Mouse (Mus musculus) left cerebral cortex, postnatal 4 days (tissue): Measurements from ENCODE around the gene Ube2u. TPM values are rescaled to one million over a fixed set of nuclear protein-coding genes. Genes with fewer than 3 reads are reported as not detected.

ENCODE experiments used
- DNase-seq: peaks from one replicate; pipeline ENCODE4 v3.0.0-alpha.2; 2022
- intact Hi-C: fragments of 180-260 bp; cut with DNase I; formaldehyde crosslinking; loops from one replicate; pipeline ENCODE4 v1.15.1; 2025
- total RNA-seq, 2 experiments: library from RNA; stranded (reverse); gene quantifications; 2 replicates each; pipeline ENCODE4 v1.2.3; 2021

Gene Ube2u
- total RNA-seq, 2 experiments from 2014 or later: not detected

DNA sequence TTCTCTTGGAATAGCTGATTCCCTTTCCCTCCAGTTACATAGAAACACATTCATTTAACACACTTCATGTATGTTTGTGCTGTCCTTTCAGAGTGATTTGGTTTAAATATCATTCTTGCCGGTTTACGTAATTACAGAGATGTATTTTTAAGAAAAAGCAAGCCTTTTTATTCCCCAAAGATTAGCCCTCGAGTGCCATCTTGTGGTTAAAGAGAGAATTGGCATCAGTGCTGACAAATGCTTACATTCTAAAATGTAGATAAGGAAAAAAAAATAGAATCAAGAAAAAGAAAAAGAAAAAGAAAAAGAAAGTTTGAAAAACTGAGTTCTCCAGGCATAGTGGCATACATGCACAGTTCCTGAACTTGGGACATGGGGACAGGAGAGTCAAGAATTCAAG, 59.2 kb downstream of the Ube2u start:
- intact Hi-C loops: loop anchor here (5.0 kb wide), 3 partner anchors 441 to 591 kb away; partner anchors contain the start of gene Ror1

DNA sequence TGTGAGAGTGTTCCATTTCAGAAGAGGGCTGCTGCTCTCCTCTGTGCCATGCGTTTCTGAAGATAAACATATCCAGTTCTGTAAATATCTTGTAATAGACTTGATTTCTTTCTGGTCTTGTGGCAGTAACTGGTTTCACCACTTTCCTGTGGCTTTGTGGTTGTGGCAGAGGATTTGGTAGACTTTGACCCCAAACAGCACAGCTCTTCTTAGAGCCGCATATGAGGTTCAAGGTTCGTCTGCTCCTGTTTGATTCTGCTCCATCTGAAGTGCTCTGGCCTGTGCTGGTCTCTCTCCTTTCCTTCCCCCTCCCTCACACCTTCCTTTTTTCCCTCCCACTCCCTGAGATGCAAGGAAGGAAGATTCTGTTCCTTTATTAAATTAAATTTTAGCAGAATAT, 60.8 kb downstream of the Ube2u start:
- intact Hi-C loops: loop anchor here (5.0 kb wide), 3 partner anchors 442 to 592 kb away; partner anchors contain the start of gene Ror1

More for the DNA sequence above, 59.2 kb downstream of the Ube2u start:
- peak; percentile 11 for DNase-seq

GRCm38 (mm10) chr4:100547905-100548304, 69.3 kb downstream of the Ube2u start:
- intact Hi-C loops: no loop called here
- no peak for DNase-seq

More for the DNA sequence above, 60.8 kb downstream of the Ube2u start:
- no peak for DNase-seq

GRCm38 (mm10) chr4:100553296-100553695, 74.6 kb downstream of the Ube2u start:
- intact Hi-C loops: no loop called here
- no peak for DNase-seq

DNA sequence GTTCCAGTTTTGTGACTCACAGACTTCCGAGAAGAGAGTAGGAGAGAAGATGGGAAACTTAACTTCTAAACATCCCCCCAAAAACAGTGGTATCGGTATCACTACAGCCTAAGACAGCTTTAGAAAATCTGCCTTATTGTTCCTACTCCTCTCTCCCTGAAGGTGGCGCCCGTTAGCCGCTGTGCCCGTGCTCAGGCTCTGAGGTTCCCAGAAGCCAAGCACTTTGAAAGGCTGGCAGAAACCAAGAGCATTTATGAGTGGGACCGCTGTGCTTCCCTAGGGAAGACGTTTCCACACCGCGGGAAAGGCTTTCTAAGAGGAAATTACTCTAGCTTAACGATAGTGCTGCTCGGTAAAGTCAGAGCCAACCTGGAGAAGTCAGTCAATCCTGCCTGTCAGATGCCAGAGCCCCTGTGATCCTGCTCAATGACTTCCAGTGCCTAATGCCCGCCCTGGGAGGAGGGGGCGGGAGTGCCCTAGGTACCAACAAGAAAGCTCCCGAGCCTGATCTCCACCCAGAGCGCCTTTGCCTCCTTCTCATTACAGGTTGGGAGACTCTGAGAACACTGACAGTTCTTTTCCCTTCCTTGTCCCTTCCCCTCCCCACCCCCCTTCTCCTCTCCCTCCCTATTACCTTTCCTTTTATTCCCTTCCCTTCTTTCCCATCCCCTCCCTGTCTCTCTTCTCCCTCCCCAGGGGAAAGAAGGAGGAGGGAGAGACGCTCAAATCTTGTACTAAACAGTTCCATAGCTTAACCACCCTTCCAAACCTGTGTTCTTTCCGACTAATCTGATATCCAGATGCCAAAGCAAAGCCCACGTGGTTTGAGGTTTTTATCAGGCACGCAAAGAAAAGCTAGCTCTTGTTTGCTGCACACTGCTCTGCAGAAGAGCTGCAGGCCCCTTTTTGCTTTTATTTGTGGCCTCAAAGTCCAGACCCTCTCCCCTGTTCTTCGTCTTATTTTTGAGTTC, 109.9 kb downstream of the Ube2u start:
- peak; percentile 87 for DNase-seq
- intact Hi-C loops: loop anchor here (2.0 to 10.0 kb wide), 3 partner anchors 116 to 556 kb away; no protein-coding TSS in a partner anchor

DNA sequence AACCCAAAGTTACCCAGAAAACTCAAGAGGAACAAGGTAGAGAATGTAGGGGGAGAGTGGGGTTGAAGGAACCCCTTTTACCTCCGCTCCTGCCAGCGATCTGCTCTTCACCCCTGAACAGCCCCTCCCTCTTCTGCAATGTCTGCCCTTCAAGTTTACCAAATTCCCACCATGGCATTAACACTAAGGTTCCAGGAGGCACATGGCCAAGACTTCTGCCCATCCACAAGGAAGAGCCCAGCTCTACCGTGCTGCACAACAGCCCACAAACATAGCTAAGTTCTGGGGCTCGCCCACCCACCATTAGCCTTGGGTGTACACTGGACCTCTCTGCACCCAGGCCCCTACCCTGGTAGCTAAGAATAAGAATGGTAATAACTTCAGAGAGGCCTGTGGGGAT, 117.1 kb downstream of the Ube2u start:
- DNase-seq: no peak
- intact Hi-C loops: no loop called here

DNA sequence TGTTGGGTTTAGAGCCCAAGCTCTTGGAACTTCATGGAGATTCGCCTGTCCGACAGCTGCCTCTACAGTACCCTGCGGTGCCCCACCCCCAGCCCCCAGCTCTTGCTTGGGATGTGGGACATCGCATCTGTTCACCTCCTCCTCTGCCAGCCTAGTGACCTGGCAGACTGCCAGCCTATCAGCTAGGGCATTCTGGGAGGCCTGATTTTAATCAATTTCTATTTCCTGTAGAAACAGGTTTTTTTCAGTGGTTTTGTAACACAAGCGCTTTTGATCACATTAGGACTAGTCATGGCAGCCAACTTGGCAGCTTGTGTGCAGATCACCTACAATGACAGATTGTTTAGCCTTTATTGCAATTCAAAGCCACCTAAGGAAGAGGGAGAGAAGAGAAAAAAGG, 118.0 kb downstream of the Ube2u start:
- intact Hi-C loops: no loop called here
- DNase-seq: peak; percentile 94

DNA sequence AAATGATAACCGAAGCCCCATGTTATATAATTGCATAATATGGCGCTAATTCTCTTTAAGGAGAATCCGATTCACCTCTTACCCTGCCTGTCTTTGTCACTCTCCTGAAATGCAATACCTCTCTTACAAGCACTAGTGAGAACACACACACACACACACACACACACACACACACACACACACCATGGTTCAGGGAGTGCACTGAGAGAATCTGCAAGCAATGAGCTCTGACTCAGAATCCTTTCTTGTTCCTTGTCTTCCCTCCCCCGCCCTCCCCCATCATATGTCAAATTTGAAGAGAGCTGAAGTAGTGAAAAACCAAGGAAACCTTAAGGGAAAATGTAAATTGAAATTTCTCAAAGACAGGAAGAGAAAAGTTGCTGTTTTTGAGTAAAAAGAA, 118.4 kb downstream of the Ube2u start:
- intact Hi-C loops: no loop called here

More for the DNA sequence above, 118.4 kb downstream of the Ube2u start:
- no peak for DNase-seq
